Mouse (Mus musculus) splenic B cell, adult 2 months (primary cell): Measurements from ENCODE around the gene Rsbn1.

ENCODE experiments used
- DNase-seq: peaks from one replicate; pipeline ENCODE4 v3.0.0-alpha.2; 2011; ENCODE audit warnings: low read depth, low spot score
- H3K27me3 ChIP-seq: 2 replicates; pipeline ENCODE4 v1.6.1; 2012; ENCODE audit warnings: mild to moderate bottlenecking, low read length, moderate library complexity, mixed read lengths; ENCODE audit not compliant: control insufficient read depth, poor library complexity, insufficient read depth, severe bottlenecking
- H3K36me3 ChIP-seq: 2 replicates; pipeline ENCODE4 v1.6.1; 2012; ENCODE audit warnings: mild to moderate bottlenecking, low read length, moderate library complexity, mixed read lengths; ENCODE audit not compliant: control insufficient read depth, poor library complexity, insufficient read depth, severe bottlenecking

The Rsbn1 gene

GRCm38 (mm10) chr3:103914010-103914669 is at the start of gene Rsbn1:
TSS of gene Rsbn1 (plus strand) at chr3:103914120.
- H3K36me3 ChIP-seq, result no peaks in the 10 kb centered on the region
- peak; percentile 99 for DNase-seq
- H3K27me3 ChIP-seq, result no peaks in the 10 kb centered on the region

- no peak for DNase-seq
- Histone ChIP-seq H3K27me3 (no peaks in the 10 kb centered on the region), H3K36me3 (no peaks in the 10 kb centered on the region)
These were observed 49.7 kb upstream of the Rsbn1 start for GRCm38 (mm10) chr3:103864200-103864599.

GRCm38 (mm10) chr3:103867424-103867971 is 46.4 kb upstream of the Rsbn1 start:
- DNase-seq, result peak; percentile 73
- no peaks in the 10 kb centered on the region for H3K27me3 ChIP-seq
- H3K36me3 ChIP-seq, result no peaks in the 10 kb centered on the region

- peak; percentile 60 for DNase-seq
- H3K27me3 ChIP-seq, result no peaks in the 10 kb centered on the region
- no peaks in the 10 kb centered on the region for H3K36me3 ChIP-seq
These were observed 45.9 kb upstream of the Rsbn1 start for GRCm38 (mm10) chr3:103868008-103868407.

- H3K36me3 ChIP-seq, result peaks cover 2% of the 10 kb centered on the region; the same call in 1 of the 2 replicates
- DNase-seq, result peak; percentile 83
These were observed 41.2 kb upstream of the Rsbn1 start for GRCm38 (mm10) chr3:103872663-103873098.

GRCm38 (mm10) chr3:103874329-103874728 is 39.6 kb upstream of the Rsbn1 start:
- H3K27me3 ChIP-seq, result no peaks in the 10 kb centered on the region

More at GRCm38 (mm10) chr3:103872663-103873098, 41.2 kb upstream of the Rsbn1 start:
- H3K27me3 ChIP-seq, result no peaks in the 10 kb centered on the region

GRCm38 (mm10) chr3:103885946-103886345 is 28.0 kb upstream of the Rsbn1 start:
- Histone ChIP-seq H3K36me3 (peaks cover 6% of the 10 kb centered on the region), H3K27me3 (no peaks in the 10 kb centered on the region)
- DNase-seq, result no peak

More at GRCm38 (mm10) chr3:103874329-103874728, 39.6 kb upstream of the Rsbn1 start:
- H3K36me3 ChIP-seq, result peaks cover 2% of the 10 kb centered on the region; the same call in 1 of the 2 replicates
- peak; percentile 46 for DNase-seq

GRCm38 (mm10) chr3:103887581-103887980 is 26.3 kb upstream of the Rsbn1 start:
- DNase-seq, result peak; percentile 82
- peaks cover 6% of the 10 kb centered on the region for H3K36me3 ChIP-seq
- no peaks in the 10 kb centered on the region for H3K27me3 ChIP-seq

- no peaks in the 10 kb centered on the region for H3K27me3 ChIP-seq
- DNase-seq, result no peak
- peaks cover 6% of the 10 kb centered on the region; the same call in 1 of the 2 replicates for H3K36me3 ChIP-seq
These were observed 20.5 kb upstream of the Rsbn1 start for GRCm38 (mm10) chr3:103893374-103893773.

- Histone ChIP-seq H3K27me3 (no peaks in the 10 kb centered on the region), H3K36me3 (0 out of 2 replicates have a peak, but pooled peaks cover 1% of the 10 kb centered on the region)
- peak; percentile 72 for DNase-seq
These were observed 9.2 kb upstream of the Rsbn1 start for GRCm38 (mm10) chr3:103904705-103905104.

GRCm38 (mm10) chr3:103907335-103908030 is 6.4 kb upstream of the Rsbn1 start:
- DNase-seq, result no peak
- 0 out of 2 replicates have a peak, but pooled peaks cover 1% of the 10 kb centered on the region for H3K36me3 ChIP-seq
- no peaks in the 10 kb centered on the region for H3K27me3 ChIP-seq

GRCm38 (mm10) chr3:103908781-103909180 is 5.1 kb upstream of the Rsbn1 start:
- DNase-seq, result no peak
- H3K36me3 ChIP-seq, result no peaks in the 10 kb centered on the region
- no peaks in the 10 kb centered on the region for H3K27me3 ChIP-seq

- DNase-seq, result peak; percentile 50
- Histone ChIP-seq H3K36me3 (no peaks in the 10 kb centered on the region), H3K27me3 (no peaks in the 10 kb centered on the region)
These were observed 414 bp upstream of the Rsbn1 start for GRCm38 (mm10) chr3:103913451-103913961.

- Histone ChIP-seq H3K36me3 (0 out of 2 replicates have a peak, but pooled peaks cover 1% of the 10 kb centered on the region), H3K27me3 (no peaks in the 10 kb centered on the region)
- peak; percentile 50 for DNase-seq
These were observed 1.0 kb downstream of the Rsbn1 start for GRCm38 (mm10) chr3:103914732-103915508.
